Mouse (Mus musculus): ENCODE measurements around the gene Slc25a34.

Slc25a34 gene

DNA sequence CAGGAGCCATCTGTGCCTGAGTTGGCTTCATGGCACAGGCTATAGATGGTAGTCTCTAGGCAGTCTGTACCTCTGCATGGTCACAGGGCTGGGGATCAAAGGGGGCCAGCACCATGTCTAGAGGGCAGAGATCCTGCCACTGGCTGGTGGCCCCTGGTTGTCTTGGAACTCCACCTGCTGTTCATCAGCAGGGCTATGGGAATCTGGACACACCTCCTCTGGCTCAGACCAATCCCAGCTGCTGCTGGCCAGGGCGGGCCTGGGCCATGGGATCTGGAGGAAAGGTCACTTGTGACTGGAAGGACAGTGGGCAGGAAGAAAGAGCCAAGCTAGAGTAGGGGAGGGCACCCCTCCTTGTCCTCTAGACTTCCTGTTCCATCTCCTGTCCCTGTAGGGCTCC is at the start of gene Slc25a34:
Gene Slc25a34, minus strand, starts transcription at position 156 of the 400 bp plus-strand sequence.
- DNase-seq (ENCODE audit: low spot score in 2 of 2): no peak

- no peak for DNase-seq (ENCODE audit: low spot score in 2 of 2)
These were observed 48.7 kb upstream of the Slc25a34 start for GRCm38 (mm10) chr4:141672325-141672724.

DNA sequence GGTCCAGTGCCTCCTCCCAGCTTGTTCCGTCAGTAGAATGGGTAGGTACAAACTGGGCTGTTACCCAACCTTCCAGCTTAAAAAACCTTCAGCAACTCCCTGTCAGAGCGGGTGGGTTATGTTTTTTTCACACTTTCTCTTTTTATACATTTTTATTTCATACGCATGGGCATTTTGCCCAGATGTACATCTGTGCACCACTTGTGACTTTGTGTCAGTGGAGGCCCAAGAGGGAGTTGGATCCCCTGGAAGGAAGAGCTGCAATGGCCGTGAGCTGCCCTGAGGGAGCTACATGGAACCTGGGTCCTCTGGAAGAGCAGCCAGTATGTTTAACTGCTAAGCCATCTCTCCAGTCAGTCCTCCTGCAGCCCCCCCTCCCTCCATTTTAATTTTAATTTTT is 47.8 kb upstream of the Slc25a34 start:
- DNase-seq (ENCODE audit: low spot score in 2 of 2): no peak

GRCm38 (mm10) chr4:141669898-141670712 is 46.5 kb upstream of the Slc25a34 start:
- no peak for DNase-seq (ENCODE audit: low spot score in 2 of 2)

- no peak for DNase-seq (ENCODE audit: low spot score in 2 of 2)
These were observed 41.2 kb upstream of the Slc25a34 start, which contains the start of gene Plekhm2 for GRCm38 (mm10) chr4:141664799-141665198. TSS of gene Plekhm2 (minus strand) at chr4:141664899.

DNA sequence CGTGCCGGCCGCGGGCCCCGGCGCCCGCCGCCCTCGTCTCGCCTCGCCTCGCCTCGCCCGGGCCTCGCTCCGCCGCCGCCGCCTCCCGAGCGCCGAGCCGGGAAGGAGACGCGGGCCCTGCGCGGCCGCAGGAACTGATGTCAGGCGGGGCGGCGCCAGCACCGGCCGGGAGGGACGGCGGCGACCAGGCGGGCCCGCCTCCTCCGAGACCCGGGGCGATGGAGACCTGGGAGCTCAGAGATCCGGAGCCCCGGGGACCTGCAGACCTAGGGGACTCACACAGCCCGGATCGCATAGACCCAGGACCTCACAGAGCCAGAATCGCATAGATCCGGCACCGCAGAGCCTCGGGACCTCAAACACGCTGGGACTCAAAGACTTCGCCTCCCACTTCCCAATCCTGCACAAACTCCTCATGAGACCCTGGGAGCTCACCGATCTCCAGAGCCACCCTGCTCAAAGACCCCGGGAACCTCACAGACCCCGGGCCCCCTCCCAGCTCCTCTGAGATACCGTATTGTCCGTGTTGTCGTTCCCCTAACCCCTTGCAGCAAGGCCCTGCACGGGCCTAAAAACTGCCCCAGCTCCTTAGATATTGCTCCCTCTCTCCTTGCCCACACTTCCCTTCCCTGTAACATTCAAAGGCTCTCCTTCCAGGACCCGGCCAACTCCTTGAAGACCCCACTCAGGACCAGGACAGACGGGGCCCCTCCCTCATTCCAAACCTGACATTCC is 40.6 kb upstream of the Slc25a34 start:
- peak; percentile 56 to 57 for DNase-seq (ENCODE audit: low spot score in 2 of 2)

DNA sequence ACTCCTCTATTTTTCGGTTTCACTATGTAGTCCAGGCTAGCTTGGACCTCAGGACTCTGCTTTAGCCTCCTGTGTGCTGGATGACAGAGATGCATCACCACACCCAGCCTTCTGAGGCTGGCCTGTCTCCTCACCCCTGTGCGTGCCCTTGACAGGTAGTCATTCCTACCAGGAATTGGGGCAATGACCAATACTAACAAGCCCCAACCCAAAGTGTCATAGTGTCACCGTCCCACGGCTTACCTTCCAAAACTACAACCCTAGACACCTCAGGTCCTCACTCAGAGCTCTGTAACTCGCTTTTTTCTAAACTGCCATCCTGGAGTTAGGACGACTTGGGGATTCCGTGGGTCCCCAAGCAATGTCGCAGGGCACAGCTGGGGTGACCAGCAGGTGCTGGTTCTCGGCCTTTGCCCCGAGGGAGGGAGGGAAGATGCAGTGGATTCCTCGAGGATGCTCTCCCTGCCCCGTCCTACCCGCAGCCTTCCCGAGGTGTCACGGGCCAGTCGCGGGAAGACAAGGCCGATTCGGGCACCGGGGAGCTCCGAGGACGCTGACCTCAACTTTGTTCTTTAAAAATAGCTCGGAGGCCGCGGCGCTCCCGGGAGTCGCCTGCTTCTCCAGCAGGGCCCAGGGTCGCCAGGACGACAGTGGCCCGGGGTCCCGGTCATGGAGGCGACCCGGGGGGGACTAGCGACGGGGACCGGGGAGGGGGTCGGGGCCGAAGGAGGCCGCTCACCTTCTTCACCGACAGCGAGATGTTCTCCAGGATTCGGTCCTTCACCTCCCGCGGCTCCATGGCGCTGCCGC is 39.7 kb upstream of the Slc25a34 start:
- no peak for DNase-seq (ENCODE audit: low spot score in 2 of 2)

- DNase-seq (ENCODE audit: low spot score in 2 of 2): no peak
These were observed 37.3 kb upstream of the Slc25a34 start for GRCm38 (mm10) chr4:141660884-141661283.

GRCm38 (mm10) chr4:141659739-141660138 is 36.1 kb upstream of the Slc25a34 start:
- no peak for DNase-seq (ENCODE audit: low spot score in 2 of 2)

GRCm38 (mm10) chr4:141658846-141659484 is 35.3 kb upstream of the Slc25a34 start:
- DNase-seq (ENCODE audit: low spot score in 2 of 2): no peak

DNA sequence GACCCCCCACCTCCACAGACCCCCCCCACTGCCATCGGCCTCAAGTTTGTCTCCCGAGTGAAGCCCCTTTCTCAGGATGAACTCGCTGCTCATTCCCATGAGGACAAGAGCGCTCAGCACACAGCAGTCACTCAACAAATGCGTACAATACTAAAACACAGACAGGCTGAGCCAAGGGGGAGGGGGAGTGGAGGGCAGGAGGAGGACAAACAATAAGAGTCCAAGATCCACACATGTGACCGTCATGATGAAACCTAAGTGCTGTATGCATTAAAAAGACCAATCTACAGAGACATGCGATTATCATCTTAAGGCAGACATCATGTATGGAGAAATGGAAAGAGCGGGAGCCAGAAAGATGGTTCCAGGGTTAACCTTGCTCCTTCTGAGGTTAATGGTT is 33.3 kb upstream of the Slc25a34 start:
- DNase-seq (ENCODE audit: low spot score in 2 of 2): no peak

DNA sequence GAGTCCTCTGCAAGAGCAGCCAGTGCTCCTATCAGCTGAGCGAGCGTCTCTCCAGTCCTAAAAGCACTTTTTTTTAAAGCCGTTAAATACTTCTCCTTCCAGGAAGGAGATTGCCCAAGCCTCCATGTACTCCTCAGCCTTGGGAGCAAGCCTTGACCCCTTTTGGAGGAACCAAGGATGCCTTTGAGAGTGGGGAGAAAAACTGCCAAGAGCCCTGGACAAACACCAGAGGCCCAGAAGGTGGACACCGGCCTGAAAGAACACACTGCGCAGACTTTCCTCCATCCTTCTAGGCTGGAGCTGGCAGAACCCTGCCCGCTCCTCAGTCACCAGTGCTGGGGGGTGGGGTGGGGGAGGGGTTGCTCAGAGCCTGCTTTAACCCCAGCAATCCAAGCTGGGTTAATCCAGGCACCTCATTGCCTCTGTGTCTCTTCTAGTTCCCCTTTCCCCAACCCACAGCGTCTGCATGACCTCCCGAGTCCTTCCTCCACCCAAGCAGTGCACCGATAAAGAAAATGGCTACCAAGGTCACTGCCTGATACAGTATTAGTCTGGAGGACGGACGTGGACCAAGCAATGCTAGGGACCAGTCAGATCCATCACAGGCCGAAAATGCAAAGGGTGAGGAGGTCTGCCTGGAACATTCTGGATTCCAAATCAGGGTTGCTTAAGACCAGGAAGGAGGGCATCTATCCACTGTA is 32.4 kb upstream of the Slc25a34 start:
- DNase-seq (ENCODE audit: low spot score in 2 of 2): no peak

- DNase-seq (ENCODE audit: low spot score in 2 of 2): no peak
These were observed 30.9 kb upstream of the Slc25a34 start for GRCm38 (mm10) chr4:141654509-141654908.

DNA sequence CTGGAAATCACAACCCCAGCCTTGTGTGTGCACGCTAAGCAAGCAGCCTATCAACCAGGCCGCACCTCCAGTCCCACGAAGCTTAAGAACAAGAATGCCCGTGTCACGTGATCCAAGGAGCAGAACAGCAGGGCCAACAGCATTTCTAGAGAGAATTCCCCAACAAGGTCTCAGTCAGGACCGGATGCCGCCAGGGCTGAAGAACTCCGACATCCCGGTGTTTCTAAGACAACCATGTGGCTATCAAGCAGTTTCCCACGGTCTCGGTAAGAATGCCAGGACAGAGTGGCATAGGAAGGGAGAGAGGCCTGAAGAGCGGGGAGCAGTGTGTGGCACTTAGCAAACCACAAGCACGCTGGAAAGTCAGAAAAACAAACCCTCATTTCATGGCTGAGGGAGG is 30.2 kb upstream of the Slc25a34 start:
- no peak for DNase-seq (ENCODE audit: low spot score in 2 of 2)

DNA sequence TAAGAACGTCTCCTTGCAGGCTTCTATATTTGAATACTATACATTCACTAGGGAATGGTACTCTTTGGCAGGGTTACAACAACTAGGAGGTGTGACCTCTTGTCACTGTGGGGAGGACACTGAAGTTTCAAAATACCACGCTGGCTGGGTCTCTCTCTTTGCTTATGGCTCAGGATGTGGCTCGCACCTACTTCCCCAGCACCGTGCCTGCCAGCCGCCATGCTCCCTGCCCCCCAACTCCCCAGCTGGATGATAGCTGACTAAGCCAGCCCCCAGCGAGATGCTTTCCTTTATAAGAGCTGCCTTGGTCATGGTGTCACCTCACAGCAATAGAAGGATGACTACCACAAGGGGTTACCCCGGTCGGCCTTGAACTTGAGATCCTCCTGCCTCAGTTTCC is 29.4 kb upstream of the Slc25a34 start:
- DNase-seq (ENCODE audit: low spot score in 2 of 2): no peak

DNA sequence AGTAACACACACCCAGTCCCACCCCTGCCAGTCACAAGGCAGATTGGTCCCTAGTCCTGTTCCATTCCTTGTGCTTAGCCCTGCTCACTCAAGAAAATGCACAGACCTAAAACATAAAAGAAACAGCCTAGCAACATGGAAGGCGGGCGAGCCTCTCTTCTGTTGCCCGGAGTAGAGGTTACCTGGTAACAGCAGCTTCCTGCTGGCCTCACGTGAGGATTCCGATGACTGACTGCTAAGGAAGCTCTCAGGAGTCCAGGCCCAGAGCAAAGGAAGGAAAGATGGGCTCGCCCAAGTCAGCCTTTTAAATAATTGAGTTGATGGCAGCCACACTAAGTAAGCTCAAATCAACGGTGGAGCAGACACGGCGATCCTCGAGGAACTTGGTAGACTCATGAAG is 28.3 kb upstream of the Slc25a34 start:
- DNase-seq (ENCODE audit: low spot score in 2 of 2): no peak

DNA sequence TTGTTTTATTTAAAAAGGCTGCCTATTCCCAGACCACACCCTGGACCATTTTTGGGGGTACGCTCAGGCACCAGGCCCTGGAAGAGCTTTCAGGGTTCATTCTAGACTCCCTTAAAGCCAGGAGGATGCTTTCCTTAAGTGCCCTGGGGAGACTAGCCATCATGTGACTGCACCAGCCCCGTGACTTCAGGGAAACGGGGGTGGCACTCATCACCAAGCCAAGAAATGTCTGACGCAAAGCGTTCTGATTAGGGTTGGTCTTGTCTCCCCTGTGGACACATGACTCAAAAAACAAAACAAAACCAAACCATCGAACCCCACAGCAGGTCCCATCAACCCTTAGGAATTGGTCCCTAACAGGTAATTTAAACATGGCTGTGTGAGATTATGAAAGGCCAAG is 27.7 kb upstream of the Slc25a34 start:
- DNase-seq (ENCODE audit: low spot score in 2 of 2): no peak

DNA sequence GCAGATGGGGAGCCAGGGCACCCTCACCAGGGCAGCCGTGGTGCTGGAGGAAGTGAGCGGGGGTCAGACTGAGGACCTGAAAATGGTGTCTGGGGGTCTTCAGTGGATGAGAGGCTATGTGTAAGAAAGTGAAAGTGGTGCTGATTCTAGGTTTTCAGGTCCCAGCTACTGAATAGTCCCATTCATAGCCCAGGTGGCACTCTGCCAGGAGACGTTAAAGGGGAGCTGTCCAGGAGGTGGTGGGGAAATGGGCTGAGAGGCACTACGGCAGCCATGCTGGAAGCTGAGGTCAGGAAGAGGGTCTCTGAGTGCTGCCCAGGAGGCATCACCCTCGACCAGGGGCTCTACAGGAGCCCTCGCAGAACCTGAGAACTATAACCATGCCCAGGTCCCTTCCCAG is 25.6 kb upstream of the Slc25a34 start:
- no peak for DNase-seq (ENCODE audit: low spot score in 2 of 2)

- no peak for DNase-seq (ENCODE audit: low spot score in 2 of 2)
These were observed 24.6 kb upstream of the Slc25a34 start for GRCm38 (mm10) chr4:141648262-141648661.

- no peak for DNase-seq (ENCODE audit: low spot score in 2 of 2)
These were observed 23.6 kb upstream of the Slc25a34 start for GRCm38 (mm10) chr4:141647187-141647586.

DNA sequence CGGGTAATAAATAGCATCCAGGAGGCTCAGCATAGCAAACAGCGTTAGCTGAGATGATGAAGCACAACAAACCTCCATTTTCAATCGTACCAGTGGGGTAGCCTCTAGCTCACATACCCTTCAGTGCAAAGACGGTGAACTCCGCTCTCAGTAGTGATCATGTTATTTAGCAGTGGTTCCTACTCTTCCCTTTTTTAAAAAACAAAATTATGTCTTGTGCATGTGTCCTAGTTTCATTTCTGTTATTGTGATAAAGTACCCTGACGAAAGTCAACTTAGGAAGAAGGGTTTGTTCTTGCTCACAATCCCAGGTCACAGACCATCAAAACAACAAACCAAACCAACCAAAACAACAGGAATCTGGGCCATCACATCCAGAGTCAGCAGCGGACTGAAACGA is 22.4 kb upstream of the Slc25a34 start:
- no peak for DNase-seq (ENCODE audit: low spot score in 2 of 2)

Data from right cerebral cortex, postnatal 36 days (tissue).